Comparison of ENCODE assay signal across 8 mouse cellular contexts in genomic region chr11:71737106-71737505, GRCm38 (mm10). TPM values are rescaled to one million over a fixed set of nuclear protein-coding genes. Genes with fewer than 3 reads are reported as not detected.
DNase-seq lines count a peak whose midpoint lies in the region; ATAC-seq and TF ChIP-seq lines count a peak whose summit lies in the region.

No protein-coding gene starts in this region.

- no peaks in the 10 kb centered on the region for H3K79me2 ChIP-seq in CH12.LX (replicated peaks; ENCODE audit: control insufficient read depth, extremely low read depth, insufficient read depth, poor library complexity, severe bottlenecking)

- TF ChIP-seq RAD21 in CH12.LX (IDR thresholded peaks at IDR 0.05; ENCODE audit: low read depth, low read length): peak; percentile 56

- DNase-seq in CH12.LX (ENCODE audit: extremely low read depth): peak; percentile 29
- peak; percentile 15 for DNase-seq in embryonic facial prominence, embryonic 10.5 days (ENCODE audit: low spot score)
- DNase-seq in midbrain, embryonic 11.5 days (ENCODE audit: low spot score, missing footprints): peak; percentile 86
- no peak for DNase-seq in ovary, postnatal 36 days (ENCODE audit: low spot score)
- DNase-seq in heart, embryonic 10.5 days (ENCODE audit: low spot score): no peak
- no peak for DNase-seq in cerebellum, postnatal 4 days (ENCODE audit: low spot score in 2 of 2)

- no peaks in the 10 kb centered on the region for H3K27me3 ChIP-seq in intestine, postnatal 0 days (replicated peaks; ENCODE audit: control insufficient read depth, insufficient read depth, low read length)
- H3K27me3 ChIP-seq in intestine, embryonic 16.5 days (replicated peaks; ENCODE audit: control insufficient read depth, insufficient read depth, low read length): no peaks in the 10 kb centered on the region
- H3K27me3 ChIP-seq in CH12.LX (replicated peaks): peaks cover 88% of the 10 kb centered on the region
- H3K27me3 ChIP-seq in embryonic facial prominence, embryonic 10.5 days (replicated peaks; ENCODE audit: low read depth, poor library complexity, severe bottlenecking): 0 out of 2 replicates have a peak, but pooled peaks cover 5% of the 10 kb centered on the region
- no peaks in the 10 kb centered on the region for H3K27me3 ChIP-seq in midbrain, embryonic 11.5 days (ENCODE audit: control insufficient read depth, insufficient read depth, low read length)
- H3K27me3 ChIP-seq in heart, embryonic 10.5 days (ENCODE audit: insufficient read depth, poor library complexity, severe bottlenecking): 0 out of 2 replicates have a peak, but pooled peaks cover 4% of the 10 kb centered on the region

- H3K36me3 ChIP-seq in intestine, postnatal 0 days (ENCODE audit: control insufficient read depth, insufficient read depth): no peaks in the 10 kb centered on the region
- no peaks in the 10 kb centered on the region for H3K36me3 ChIP-seq in intestine, embryonic 16.5 days (ENCODE audit: control insufficient read depth, insufficient read depth, low read length)
- no peaks in the 10 kb centered on the region for H3K36me3 ChIP-seq in CH12.LX (replicated peaks in 1 of 2; ENCODE audit: control insufficient read depth in 1 of 2, insufficient read depth in 1 of 2, low read length in 1 of 2)
- H3K36me3 ChIP-seq in embryonic facial prominence, embryonic 10.5 days (replicated peaks): no peaks in the 10 kb centered on the region
- H3K36me3 ChIP-seq in midbrain, embryonic 11.5 days (ENCODE audit: control insufficient read depth, insufficient read depth, low read length): no peaks in the 10 kb centered on the region
- H3K36me3 ChIP-seq in heart, embryonic 10.5 days: no peaks in the 10 kb centered on the region

- no peak overlapping the region for H3K9ac ChIP-seq in intestine, postnatal 0 days (ENCODE audit: low read depth, low read length)
- H3K9ac ChIP-seq in intestine, embryonic 16.5 days (ENCODE audit: low read depth, low read length): no peak overlapping the region
- no peak overlapping the region for H3K9ac ChIP-seq in CH12.LX (ENCODE audit: insufficient read depth, low read depth)
- no peak overlapping the region for H3K9ac ChIP-seq in midbrain, embryonic 11.5 days (ENCODE audit: low read length)

- no peaks in the 10 kb centered on the region for H3K9me3 ChIP-seq in intestine, postnatal 0 days (ENCODE audit: control insufficient read depth)
- H3K9me3 ChIP-seq in intestine, embryonic 16.5 days (ENCODE audit: control insufficient read depth, low read length): no peaks in the 10 kb centered on the region
- peaks cover 2% of the 10 kb centered on the region for H3K9me3 ChIP-seq in CH12.LX (replicated peaks; ENCODE audit: low read length)
- no peaks in the 10 kb centered on the region for H3K9me3 ChIP-seq in embryonic facial prominence, embryonic 10.5 days
- H3K9me3 ChIP-seq in midbrain, embryonic 11.5 days (ENCODE audit: control insufficient read depth, low read length): no peaks in the 10 kb centered on the region
- H3K9me3 ChIP-seq in heart, embryonic 10.5 days: no peaks in the 10 kb centered on the region

- TF ChIP-seq POLR2A in CH12.LX (IDR thresholded peaks at IDR 0.05; ENCODE audit: low read depth, low read length): no peak

- TF ChIP-seq EP300 in CH12.LX (IDR thresholded peaks at IDR 0.05; ENCODE audit: low read length): no peak

- no peak for ATAC-seq in intestine, postnatal 0 days
- no peak for ATAC-seq in intestine, embryonic 16.5 days
- ATAC-seq in midbrain, embryonic 11.5 days (ENCODE audit: low FRiP score): 0 out of 2 replicates have a peak, but pooled peaks have one; percentile 35

- in situ Hi-C loops in CH12.LX (cut with MboI; ENCODE audit: low pct_ligation_motif_present, low pct_unique_long_range_greater_than_20kb, low sequenced_read_pairs): no loop called here

- no peaks in the 10 kb centered on the region for H3K4me1 ChIP-seq in intestine, postnatal 0 days (replicated peaks; ENCODE audit: control insufficient read depth, insufficient read depth, low read length)
- no peaks in the 10 kb centered on the region for H3K4me1 ChIP-seq in intestine, embryonic 16.5 days (ENCODE audit: control insufficient read depth, insufficient read depth, low read length)
- peaks cover 2 to 3% of the 10 kb centered on the region in 2 experiments; a peak in 3 of 4 replicates for H3K4me1 ChIP-seq in CH12.LX (ENCODE audit: control insufficient read depth in 1 of 2, insufficient read depth in 2 of 2)
- H3K4me1 ChIP-seq in embryonic facial prominence, embryonic 10.5 days: peaks cover 19% of the 10 kb centered on the region
- H3K4me1 ChIP-seq in midbrain, embryonic 11.5 days (ENCODE audit: control insufficient read depth, insufficient read depth, low read length): peaks cover 4% of the 10 kb centered on the region
- no peaks in the 10 kb centered on the region for H3K4me1 ChIP-seq in heart, embryonic 10.5 days

- H3K27ac ChIP-seq in intestine, postnatal 0 days (ENCODE audit: low read depth, low read length): no peak overlapping the region
- H3K27ac ChIP-seq in intestine, embryonic 16.5 days (ENCODE audit: low read length): no peak overlapping the region
- no peak overlapping the region for H3K27ac ChIP-seq in CH12.LX (ENCODE audit: insufficient read depth, low read depth)
- no peak overlapping the region for H3K27ac ChIP-seq in embryonic facial prominence, embryonic 10.5 days (replicated peaks)
- no peak overlapping the region for H3K27ac ChIP-seq in midbrain, embryonic 11.5 days (ENCODE audit: low read depth, low read length)
- H3K27ac ChIP-seq in heart, embryonic 10.5 days: no peak overlapping the region

- H3K4me2 ChIP-seq in intestine, postnatal 0 days (replicated peaks; ENCODE audit: low read depth): no peak overlapping the region
- H3K4me2 ChIP-seq in intestine, embryonic 16.5 days (ENCODE audit: low read depth, low read length): no peak overlapping the region
- no peak overlapping the region for H3K4me2 ChIP-seq in CH12.LX (ENCODE audit: insufficient read depth, low read depth, poor library complexity, severe bottlenecking)
- no peak overlapping the region for H3K4me2 ChIP-seq in midbrain, embryonic 11.5 days

- H3K4me3 ChIP-seq in intestine, postnatal 0 days (ENCODE audit: low read depth, low read length): no peak overlapping the region
- no peak overlapping the region for H3K4me3 ChIP-seq in intestine, embryonic 16.5 days (ENCODE audit: low read length)
- H3K4me3 ChIP-seq in CH12.LX (replicated peaks in 1 of 3; ENCODE audit: low read depth in 2 of 3, low read length in 2 of 3, poor library complexity in 1 of 3): no peak overlapping the region
- H3K4me3 ChIP-seq in embryonic facial prominence, embryonic 10.5 days: no peak overlapping the region
- H3K4me3 ChIP-seq in midbrain, embryonic 11.5 days (ENCODE audit: low read depth, low read length): no peak overlapping the region
- H3K4me3 ChIP-seq in heart, embryonic 10.5 days: no peak overlapping the region

- TF ChIP-seq CTCF in intestine, postnatal 0 days (IDR thresholded peaks at IDR 0.05; ENCODE audit: low read depth): peak; percentile 65
- TF ChIP-seq CTCF in CH12.LX (conservative IDR thresholded peaks at IDR 0.05 in 1 of 2, IDR thresholded peaks at IDR 0.05 in 1 of 2; ENCODE audit: low read depth in 2 of 2, low read length in 2 of 2): peak; percentile 11 to 78; a peak in 2 of 4 replicates

- dilution Hi-C loops in CH12.LX (cut with MboI; ENCODE audit: extremely low pct_ligation_motif_present, extremely low pct_unique_long_range_greater_than_20kb, low sequenced_read_pairs): no loop called here

- WGBS in intestine, postnatal 0 days: 37% methylated on average over 5 of the region's 5 CpGs
- 30% methylated on average over 5 of the region's 5 CpGs for WGBS in intestine, embryonic 16.5 days
- WGBS in embryonic facial prominence, embryonic 10.5 days: 31% methylated on average over 5 of the region's 5 CpGs
- 35% methylated on average over 5 of the region's 5 CpGs for WGBS in midbrain, embryonic 11.5 days
- 32% methylated on average over 5 of the region's 5 CpGs for WGBS in heart, embryonic 10.5 days

TF ChIP-seq in CH12.LX, 34 proteins besides CTCF, POLR2A, EP300 and RAD21:
- peak; percentile 80 for TF ChIP-seq SMC3 (IDR thresholded peaks at IDR 0.05; ENCODE audit: low read depth, low read length)
- no peak for TF ChIP-seq E2F4 (IDR thresholded peaks at IDR 0.05; ENCODE audit: insufficient replicate concordance, low read depth, low read length)

RNA-seq across cellular contexts. Expression of gene Wscd1, which starts 12.6 kb away (rescaled TPM):
- polyA plus RNA-seq in intestine, postnatal 0 days (2015; fragmentation: Nextera tagmentation; extraction: Ambion mirVana): 1.3 and 1.6 TPM in 2 replicates
- 2.9 and 3.0 TPM in 2 replicates for polyA plus RNA-seq in intestine, embryonic 16.5 days (2015; fragmentation: Nextera tagmentation; extraction: Ambion mirVana)
- total RNA-seq in CH12.LX (2012; rRNA removed) (not detected in 2 replicates), CH12.LX (2014; rRNA removed) (not detected in 2 replicates)
- not detected in 2 replicates for polyA plus RNA-seq in CH12.LX (2012; ENCODE audit: insufficient read length, low read depth)
- 14.9 and 18.7 TPM in 2 replicates for polyA plus RNA-seq in embryonic facial prominence, embryonic 10.5 days (2016; fragmentation: Nextera tagmentation; extraction: Ambion mirVana)
- 44.1 and 54.4 TPM in 2 replicates for polyA plus RNA-seq in midbrain, embryonic 11.5 days (2014; fragmentation: Nextera tagmentation; extraction: Ambion mirVana)
- 3.1 and 3.3 TPM in 2 replicates for polyA plus RNA-seq in heart, embryonic 10.5 days (2016; fragmentation: Nextera tagmentation; extraction: Ambion mirVana)

Comparison
In these comparisons a context has a peak if more than half of its experiments do, and no peak if none do; other contexts are left out.
1. DNase-seq: peak in CH12.LX (single experiment), embryonic facial prominence, embryonic 10.5 days (single experiment) and midbrain, embryonic 11.5 days (single experiment); none in ovary, postnatal 36 days (single experiment), heart, embryonic 10.5 days (single experiment) and cerebellum, postnatal 4 days (0 of 2).